Mouse (Mus musculus): ENCODE measurements around the gene Rbl1.
"Not testable (repeated sequence)": the region's sequence is repeated elsewhere in the genome, so short reads cannot be mapped to it uniquely, and the experiment has no call there.

- not testable (repeated sequence) for TF ChIP-seq FLI1 (IDR thresholded peaks at IDR 0.05; ENCODE audit: low read length); GATA1 (IDR thresholded peaks at IDR 0.05; ENCODE audit: borderline replicate concordance, low read length)
These were observed 17.6 kb upstream of the Rbl1 start for GRCm38 (mm10) chr2:157221916-157222315.

Measured in megakaryocyte, embryonic 14.5 days (primary cell).